Mouse (Mus musculus): ENCODE data around the gene Olfr551. TPM values are rescaled to one million over a fixed set of nuclear protein-coding genes. Genes with fewer than 3 reads are reported as not detected.
"Not testable (repeated sequence)": the region's sequence is repeated elsewhere in the genome, so short reads cannot be mapped to it uniquely, and the experiment has no call there.

The Olfr551 gene
- not detected in 2 replicates for polyA plus RNA-seq (2016; fragmentation: Nextera tagmentation; extraction: Ambion mirVana)

- no peak within 1 kb of the TSS for H3K27ac ChIP-seq (replicated peaks)
- no peaks in the 10 kb centered on the region for H3K9me3 ChIP-seq
- no peaks in the 10 kb centered on the region for H3K27me3 ChIP-seq
- no peak within 1 kb of the TSS for H3K4me2 ChIP-seq (replicated peaks)
- WGBS = 97% methylated on average over 3 of the region's 3 CpGs
- no peak within 1 kb of the TSS for H3K9ac ChIP-seq (replicated peaks)
- no peaks in the 10 kb centered on the region for H3K4me1 ChIP-seq
- no peak for ATAC-seq (ENCODE audit: low FRiP score, low read depth)
- no peak within 1 kb of the TSS for H3K4me3 ChIP-seq
- no peaks in the 10 kb centered on the region for H3K36me3 ChIP-seq
Observed at GRCm38 (mm10) chr7:102591786-102592185, at the start of gene Olfr551. TSS of gene Olfr551 (minus strand) at chr7:102591886.

- WGBS = 82% methylated on average over 1 of the region's 1 CpGs
- no peak within 1 kb of the TSS for H3K27ac ChIP-seq (replicated peaks)
- no peaks in the 10 kb centered on the region for H3K9me3 ChIP-seq
- H3K27me3 ChIP-seq = no peaks in the 10 kb centered on the region
- no peak for ATAC-seq (ENCODE audit: low FRiP score, low read depth)
- no peak within 1 kb of the TSS for H3K9ac ChIP-seq (replicated peaks)
- no peak within 1 kb of the TSS for H3K4me3 ChIP-seq
- no peak within 1 kb of the TSS for H3K4me2 ChIP-seq (replicated peaks)
- H3K4me1 ChIP-seq = no peaks in the 10 kb centered on the region
- H3K36me3 ChIP-seq = no peaks in the 10 kb centered on the region
Observed at GRCm38 (mm10) chr7:102638132-102638531, 46.4 kb upstream of the Olfr551 start, which contains the start of gene Olfr554. TSS of gene Olfr554 (plus strand) at chr7:102638432.

DNA sequence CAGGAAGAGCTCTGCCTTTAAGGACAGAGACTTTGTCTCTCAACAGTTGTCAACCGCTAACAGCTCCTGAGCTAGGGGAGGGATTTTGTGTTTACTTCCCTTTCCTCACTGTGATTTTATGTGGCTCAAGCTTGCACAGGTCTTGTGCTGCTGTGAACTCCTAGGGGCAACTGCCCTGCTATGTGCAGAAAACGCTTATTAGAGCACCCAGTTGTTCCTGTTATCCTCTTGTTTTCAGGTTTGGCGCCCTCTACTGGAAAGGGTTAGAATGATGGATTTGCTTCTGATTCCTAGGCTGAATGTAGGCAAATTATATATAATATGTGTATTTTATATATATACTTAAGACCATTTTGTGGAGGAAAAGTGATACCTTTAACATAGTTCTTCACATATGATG lies 45.0 kb upstream of the Olfr551 start:
- Histone ChIP-seq H3K4me2 (replicated peaks) (no peak overlapping the region), H3K9ac (replicated peaks) (no peak overlapping the region), H3K9me3 (no peaks in the 10 kb centered on the region), H3K27me3 (no peaks in the 10 kb centered on the region), H3K27ac (replicated peaks) (no peak overlapping the region), H3K36me3 (no peaks in the 10 kb centered on the region), H3K4me1 (no peaks in the 10 kb centered on the region), H3K4me3 (no peak overlapping the region)
- WGBS = 34% methylated on average over 3 of the region's 3 CpGs
- ATAC-seq (ENCODE audit: low FRiP score, low read depth) = no peak

DNA sequence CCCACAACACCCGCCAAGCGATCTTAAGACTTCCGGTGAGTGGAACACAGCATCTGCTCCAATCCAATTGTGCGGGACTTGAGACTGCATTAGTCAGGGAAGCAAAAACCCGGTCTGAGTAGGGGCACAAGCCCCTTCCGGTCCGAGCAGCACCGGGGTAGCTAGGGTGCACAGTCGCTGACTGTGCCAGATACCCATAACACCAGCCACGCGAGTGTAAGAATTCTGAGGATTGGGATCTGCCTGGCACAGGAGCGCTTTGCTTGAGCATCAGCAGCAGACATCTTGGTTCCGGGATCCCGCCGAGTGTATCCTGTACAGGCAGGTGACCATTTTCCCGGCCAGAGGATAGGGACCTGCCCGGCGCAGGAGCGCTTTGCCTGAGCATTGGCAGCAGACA lies 28.7 kb upstream of the Olfr551 start:
- not testable (repeated sequence) for H3K27me3 ChIP-seq; H3K36me3 ChIP-seq; H3K4me2 ChIP-seq (replicated peaks); H3K9ac ChIP-seq (replicated peaks); H3K4me3 ChIP-seq; H3K4me1 ChIP-seq; H3K9me3 ChIP-seq; ATAC-seq (ENCODE audit: low FRiP score, low read depth); H3K27ac ChIP-seq (replicated peaks)
- 83% methylated on average over 19 of the region's 19 CpGs for WGBS

- H3K27ac ChIP-seq (replicated peaks) = no peak overlapping the region
- H3K36me3 ChIP-seq = no peaks in the 10 kb centered on the region
- no peak overlapping the region for H3K4me2 ChIP-seq (replicated peaks)
- WGBS = 79% methylated on average over 5 of the region's 5 CpGs
- no peak overlapping the region for H3K4me3 ChIP-seq
- H3K9me3 ChIP-seq = no peaks in the 10 kb centered on the region
- H3K4me1 ChIP-seq = no peaks in the 10 kb centered on the region
- ATAC-seq (ENCODE audit: low FRiP score, low read depth) = no peak
- H3K9ac ChIP-seq (replicated peaks) = no peak overlapping the region
- no peaks in the 10 kb centered on the region for H3K27me3 ChIP-seq
Observed at GRCm38 (mm10) chr7:102619608-102620007, 27.9 kb upstream of the Olfr551 start.

DNA sequence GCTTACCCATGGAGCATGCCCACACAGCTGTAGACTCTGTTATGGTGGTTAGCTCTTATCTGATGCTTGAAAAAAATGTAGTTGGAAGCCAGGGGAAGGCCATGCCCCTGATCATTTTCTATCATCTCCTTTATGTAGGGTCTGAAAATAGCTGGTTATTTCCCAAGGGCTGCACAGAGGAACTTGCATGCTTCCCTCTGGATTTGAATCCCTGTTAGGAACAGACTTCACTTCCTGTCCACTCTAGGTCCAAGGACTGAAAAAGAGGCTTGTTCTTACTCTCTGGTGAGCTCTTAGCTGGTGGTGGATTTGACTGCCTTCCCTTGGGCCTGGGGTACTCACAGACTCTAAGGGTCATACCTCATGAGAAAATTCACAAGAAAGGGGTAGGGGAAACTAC lies 26.4 kb upstream of the Olfr551 start, which contains the start of gene Olfr553:
TSS of gene Olfr553 (minus strand) at position 101 of the 400 bp plus-strand sequence.
- H3K27ac ChIP-seq (replicated peaks) = no peak within 1 kb of the TSS
- no peak within 1 kb of the TSS for H3K9ac ChIP-seq (replicated peaks)
- no peak for ATAC-seq (ENCODE audit: low FRiP score, low read depth)
- no peaks in the 10 kb centered on the region for H3K4me1 ChIP-seq
- no peaks in the 10 kb centered on the region for H3K27me3 ChIP-seq
- H3K9me3 ChIP-seq = no peaks in the 10 kb centered on the region
- no peaks in the 10 kb centered on the region for H3K36me3 ChIP-seq
- H3K4me2 ChIP-seq (replicated peaks) = no peak within 1 kb of the TSS
- H3K4me3 ChIP-seq = no peak within 1 kb of the TSS

GRCm38 (mm10) chr7:102597378-102598031 lies 5.8 kb upstream of the Olfr551 start, which contains the start of gene Olfr552:
TSS of gene Olfr552 (plus strand) at chr7:102597770.
- Histone ChIP-seq H3K4me3 (no peak within 1 kb of the TSS), H3K9ac (replicated peaks) (no peak within 1 kb of the TSS), H3K4me2 (replicated peaks) (no peak within 1 kb of the TSS), H3K27me3 (no peaks in the 10 kb centered on the region), H3K9me3 (no peaks in the 10 kb centered on the region), H3K27ac (replicated peaks) (no peak within 1 kb of the TSS), H3K4me1 (no peaks in the 10 kb centered on the region), H3K36me3 (no peaks in the 10 kb centered on the region)
- ATAC-seq (ENCODE audit: low FRiP score, low read depth) = no peak
- 83% methylated on average over 1 of the region's 1 CpGs for WGBS

- 0 out of 2 replicates have a peak, but pooled peaks cover 4% of the 10 kb centered on the region for H3K27me3 ChIP-seq
- H3K4me3 ChIP-seq = no peak overlapping the region
- H3K4me1 ChIP-seq = peaks cover 6% of the 10 kb centered on the region
- H3K9me3 ChIP-seq = no peaks in the 10 kb centered on the region
- ATAC-seq (ENCODE audit: low FRiP score, low read depth) = no peak
- H3K4me2 ChIP-seq (replicated peaks) = no peak overlapping the region
- no peaks in the 10 kb centered on the region for H3K36me3 ChIP-seq
- no peak overlapping the region for H3K9ac ChIP-seq (replicated peaks)
- H3K27ac ChIP-seq (replicated peaks) = no peak overlapping the region
- 57% methylated on average over 6 of the region's 6 CpGs for WGBS
Observed at GRCm38 (mm10) chr7:102575998-102576397, 15.7 kb downstream of the Olfr551 start.

GRCm38 (mm10) chr7:102573174-102573830 lies 18.4 kb downstream of the Olfr551 start:
- no peaks in the 10 kb centered on the region for H3K36me3 ChIP-seq
- H3K4me3 ChIP-seq = no peak overlapping the region
- WGBS = 39% methylated on average over 3 of the region's 3 CpGs
- no peaks in the 10 kb centered on the region for H3K27me3 ChIP-seq
- no peak overlapping the region for H3K9ac ChIP-seq (replicated peaks)
- no peaks in the 10 kb centered on the region for H3K9me3 ChIP-seq
- H3K4me2 ChIP-seq (replicated peaks) = no peak overlapping the region
- H3K27ac ChIP-seq (replicated peaks) = peak overlapping the region; percentile 52; the same call in 1 of the 2 replicates
- H3K4me1 ChIP-seq = peaks cover 6% of the 10 kb centered on the region
- peak; percentile 84 for ATAC-seq (ENCODE audit: low FRiP score, low read depth)

DNA sequence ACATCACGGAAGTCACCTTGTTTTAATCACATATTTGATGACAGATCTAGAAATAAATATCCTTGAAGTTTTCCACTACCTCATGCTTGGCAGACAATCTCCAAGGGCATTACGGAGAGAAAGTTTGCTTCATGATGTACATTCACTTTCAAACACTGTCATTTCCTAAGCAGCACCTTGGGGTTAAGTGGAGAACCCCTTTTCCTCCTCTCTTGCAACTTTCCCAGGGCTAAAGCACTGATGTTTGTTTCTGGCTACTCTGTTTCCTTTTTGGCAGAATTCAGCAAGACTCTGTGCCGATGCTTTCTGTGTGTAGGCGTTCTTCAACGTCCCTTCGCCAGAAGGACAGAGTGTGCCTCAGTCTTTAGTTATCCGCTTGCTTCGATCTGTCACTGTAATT lies 20.5 kb downstream of the Olfr551 start, which contains the start of gene Olfr550:
TSS of gene Olfr550 (plus strand) at position 301 of the 400 bp plus-strand sequence.
- no peak for ATAC-seq (ENCODE audit: low FRiP score, low read depth)
- no peaks in the 10 kb centered on the region for H3K36me3 ChIP-seq
- WGBS = 94% methylated on average over 8 of the region's 8 CpGs
- no peak within 1 kb of the TSS for H3K9ac ChIP-seq (replicated peaks)
- H3K4me3 ChIP-seq = no peak within 1 kb of the TSS
- peaks cover 6% of the 10 kb centered on the region for H3K4me1 ChIP-seq
- no peak within 1 kb of the TSS for H3K4me2 ChIP-seq (replicated peaks)
- H3K9me3 ChIP-seq = no peaks in the 10 kb centered on the region
- H3K27ac ChIP-seq (replicated peaks) = no peak within 1 kb of the TSS
- H3K27me3 ChIP-seq = no peaks in the 10 kb centered on the region

- H3K4me1 ChIP-seq = peaks cover 2% of the 10 kb centered on the region; the same call in 1 of the 2 replicates
- H3K27me3 ChIP-seq = no peaks in the 10 kb centered on the region
- H3K9me3 ChIP-seq = no peaks in the 10 kb centered on the region
- 91% methylated on average over 4 of the region's 4 CpGs for WGBS
- H3K4me2 ChIP-seq (replicated peaks) = no peak overlapping the region
- no peak overlapping the region for H3K4me3 ChIP-seq
- no peak overlapping the region for H3K27ac ChIP-seq (replicated peaks)
- H3K36me3 ChIP-seq = no peaks in the 10 kb centered on the region
- no peak overlapping the region for H3K9ac ChIP-seq (replicated peaks)
- ATAC-seq (ENCODE audit: low FRiP score, low read depth) = no peak
Observed at GRCm38 (mm10) chr7:102566219-102566618, 25.5 kb downstream of the Olfr551 start.
